Mouse (Mus musculus): ENCODE measurements at regions not wholly inside any gene's neighbourhood (a gene's known extent, or its start where the extent isn't known, plus 50 kb on each side); places are given as distances from the start of the nearest gene placed in this dataset.

- no peaks in the 10 kb centered on the region for H3K4me1 ChIP-seq (ENCODE audit: insufficient read depth, low read depth, low read length)
- H3K9me3 ChIP-seq (ENCODE audit: low read length): no peaks in the 10 kb centered on the region
- H3K4me2 ChIP-seq (replicated peaks; ENCODE audit: low read depth, low read length): no peak overlapping the region
- H3K36me3 ChIP-seq (ENCODE audit: insufficient read depth, low read length): no peaks in the 10 kb centered on the region
- no peak overlapping the region for H3K27ac ChIP-seq (ENCODE audit: low read length)
- DNase-seq (ENCODE audit: low spot score) (no peak), ATAC-seq (no peak)
- no peak for TF ChIP-seq CTCF (IDR thresholded peaks at IDR 0.05)
- no peak for TF ChIP-seq EP300 (IDR thresholded peaks at IDR 0.05)
- 77% methylated on average over 2 of the region's 2 CpGs for WGBS
- no peaks in the 10 kb centered on the region for H3K27me3 ChIP-seq (replicated peaks; ENCODE audit: insufficient read depth, low read length)
- H3K4me3 ChIP-seq (ENCODE audit: low read depth, low read length): no peak overlapping the region
- H3K9ac ChIP-seq (replicated peaks; ENCODE audit: low read depth): no peak overlapping the region
These were observed 795.7 kb upstream of the Adgrl2 start for GRCm38 (mm10) chr3:149786096-149786495.

GRCm38 (mm10) chr3:149783903-149784608 lies 793.7 kb upstream of the Adgrl2 start:
- H3K4me3 ChIP-seq (ENCODE audit: low read depth, low read length): no peak overlapping the region
- H3K9ac ChIP-seq (replicated peaks; ENCODE audit: low read depth): no peak overlapping the region
- no peaks in the 10 kb centered on the region for H3K27me3 ChIP-seq (replicated peaks; ENCODE audit: insufficient read depth, low read length)
- H3K36me3 ChIP-seq (ENCODE audit: insufficient read depth, low read length): no peaks in the 10 kb centered on the region
- TF ChIP-seq CTCF (IDR thresholded peaks at IDR 0.05): no peak
- no peak for TF ChIP-seq EP300 (IDR thresholded peaks at IDR 0.05)
- 67% methylated on average over 2 of the region's 2 CpGs for WGBS
- H3K27ac ChIP-seq (ENCODE audit: low read length): no peak overlapping the region
- no peak for DNase-seq (ENCODE audit: low spot score)
- ATAC-seq: no peak
- no peak overlapping the region for H3K4me2 ChIP-seq (replicated peaks; ENCODE audit: low read depth, low read length)
- no peaks in the 10 kb centered on the region for H3K4me1 ChIP-seq (ENCODE audit: insufficient read depth, low read depth, low read length)
- H3K9me3 ChIP-seq (ENCODE audit: low read length): no peaks in the 10 kb centered on the region

- 78% methylated on average over 2 of the region's 2 CpGs for WGBS
- Histone ChIP-seq H3K9me3 (ENCODE audit: low read length) (no peaks in the 10 kb centered on the region), H3K4me2 (replicated peaks; ENCODE audit: low read depth, low read length) (no peak overlapping the region), H3K27ac (ENCODE audit: low read length) (no peak overlapping the region), H3K9ac (replicated peaks; ENCODE audit: low read depth) (no peak overlapping the region), H3K27me3 (replicated peaks; ENCODE audit: insufficient read depth, low read length) (no peaks in the 10 kb centered on the region), H3K36me3 (ENCODE audit: insufficient read depth, low read length) (no peaks in the 10 kb centered on the region), H3K4me3 (ENCODE audit: low read depth, low read length) (no peak overlapping the region), H3K4me1 (ENCODE audit: insufficient read depth, low read depth, low read length) (no peaks in the 10 kb centered on the region)
- DNase-seq (ENCODE audit: low spot score) (no peak), ATAC-seq (no peak)
- TF ChIP-seq CTCF (IDR thresholded peaks at IDR 0.05) (no peak), EP300 (IDR thresholded peaks at IDR 0.05) (no peak)
These were observed 777.6 kb upstream of the Adgrl2 start for GRCm38 (mm10) chr3:149767847-149768421.

- no peaks in the 10 kb centered on the region for H3K9me3 ChIP-seq (ENCODE audit: low read length)
- TF ChIP-seq CTCF (IDR thresholded peaks at IDR 0.05) (no peak), EP300 (IDR thresholded peaks at IDR 0.05) (no peak)
- H3K27me3 ChIP-seq (replicated peaks; ENCODE audit: insufficient read depth, low read length): no peaks in the 10 kb centered on the region
- H3K36me3 ChIP-seq (ENCODE audit: insufficient read depth, low read length): no peaks in the 10 kb centered on the region
- WGBS: 96% methylated on average over 2 of the region's 2 CpGs
- ATAC-seq: no peak
- H3K4me2 ChIP-seq (replicated peaks; ENCODE audit: low read depth, low read length): no peak overlapping the region
- no peaks in the 10 kb centered on the region for H3K4me1 ChIP-seq (ENCODE audit: insufficient read depth, low read depth, low read length)
- DNase-seq (ENCODE audit: low spot score): no peak
- no peak overlapping the region for H3K9ac ChIP-seq (replicated peaks; ENCODE audit: low read depth)
- H3K27ac ChIP-seq (ENCODE audit: low read length): no peak overlapping the region
- H3K4me3 ChIP-seq (ENCODE audit: low read depth, low read length): no peak overlapping the region
These were observed 770.9 kb upstream of the Adgrl2 start for GRCm38 (mm10) chr3:149761245-149761644.

- Histone ChIP-seq H3K4me1 (ENCODE audit: insufficient read depth, low read depth, low read length) (no peaks in the 10 kb centered on the region), H3K9me3 (ENCODE audit: low read length) (no peaks in the 10 kb centered on the region), H3K27me3 (replicated peaks; ENCODE audit: insufficient read depth, low read length) (no peaks in the 10 kb centered on the region), H3K27ac (ENCODE audit: low read length) (no peak overlapping the region), H3K36me3 (ENCODE audit: insufficient read depth, low read length) (no peaks in the 10 kb centered on the region), H3K4me2 (replicated peaks; ENCODE audit: low read depth, low read length) (no peak overlapping the region), H3K9ac (replicated peaks; ENCODE audit: low read depth) (no peak overlapping the region), H3K4me3 (ENCODE audit: low read depth, low read length) (no peak overlapping the region)
- TF ChIP-seq CTCF (IDR thresholded peaks at IDR 0.05) (no peak), EP300 (IDR thresholded peaks at IDR 0.05) (no peak)
- 60% methylated on average over 6 of the region's 6 CpGs for WGBS
- ATAC-seq: no peak
- no peak for DNase-seq (ENCODE audit: low spot score)
These were observed 767.7 kb upstream of the Adgrl2 start for GRCm38 (mm10) chr3:149757910-149758592.

- Histone ChIP-seq H3K4me1 (ENCODE audit: insufficient read depth, low read depth, low read length) (no peaks in the 10 kb centered on the region), H3K4me3 (ENCODE audit: low read depth, low read length) (no peak overlapping the region), H3K27ac (ENCODE audit: low read length) (no peak overlapping the region), H3K27me3 (replicated peaks; ENCODE audit: insufficient read depth, low read length) (no peaks in the 10 kb centered on the region), H3K9me3 (ENCODE audit: low read length) (no peaks in the 10 kb centered on the region), H3K9ac (replicated peaks; ENCODE audit: low read depth) (no peak overlapping the region), H3K36me3 (ENCODE audit: insufficient read depth, low read length) (no peaks in the 10 kb centered on the region), H3K4me2 (replicated peaks; ENCODE audit: low read depth, low read length) (no peak overlapping the region)
- ATAC-seq: no peak
- 45% methylated on average over 3 of the region's 3 CpGs for WGBS
- DNase-seq (ENCODE audit: low spot score): no peak
- no peak for TF ChIP-seq EP300 (IDR thresholded peaks at IDR 0.05)
- TF ChIP-seq CTCF (IDR thresholded peaks at IDR 0.05): no peak
These were observed 745.7 kb upstream of the Adgrl2 start for GRCm38 (mm10) chr3:149736069-149736468.

Data from lung, postnatal 0 days (tissue).